ENCODE assay signal across 11 mouse cellular contexts in genomic region chr10:69252112-69253074, GRCm38 (mm10). TPM values are rescaled to one million over a fixed set of nuclear protein-coding genes. Genes with fewer than 3 reads are reported as not detected.
A peak's percentile ranks its signal among the peaks of the same experiment; 100 is the strongest.
DNase-seq lines count a peak whose midpoint lies in the region; ATAC-seq lines count a peak whose summit lies in the region.
"Had no signal": no experiment of that assay in that cellular context is flagged by ENCODE, and none has a peak within 500 bp of the region (broad histone marks: within the 10 kb centered on the region; RNA-seq: fewer than 3 reads in every experiment).

No protein-coding gene starts in this region.

- H3K27ac ChIP-seq in heart, embryonic 10.5 days = peak overlapping the region; percentile 89
- peak overlapping the region; percentile 69 for H3K27ac ChIP-seq in liver, embryonic 13.5 days
- H3K27ac ChIP-seq: liver, embryonic 14.5 days had no signal

- no peak overlapping the region for H3K4me2 ChIP-seq in liver, embryonic 13.5 days
- H3K4me2 ChIP-seq: hindbrain, embryonic 15.5 days had no signal

- no peaks in the 10 kb centered on the region for H3K9me3 ChIP-seq in heart, embryonic 10.5 days
- H3K9me3 ChIP-seq in liver, embryonic 13.5 days (replicated peaks) = no peaks in the 10 kb centered on the region
- H3K9me3 ChIP-seq: hindbrain, embryonic 15.5 days had no signal

- no peak overlapping the region for H3K4me3 ChIP-seq in heart, embryonic 10.5 days
- no peak overlapping the region for H3K4me3 ChIP-seq in liver, embryonic 13.5 days (replicated peaks)
- H3K4me3 ChIP-seq: hindbrain, embryonic 15.5 days had no signal

- WGBS in heart, embryonic 10.5 days = 82% methylated on average over 17 of the region's 17 CpGs
- WGBS in liver, embryonic 13.5 days (ENCODE audit: insufficient replicate concordance) = 68% methylated on average over 17 of the region's 17 CpGs

- DNase-seq in heart, embryonic 10.5 days (ENCODE audit: low spot score) = no peak
- DNase-seq in heart, postnatal 36 days = no peak
- DNase-seq in spleen, adult 12 weeks (ENCODE audit: low spot score) = peak; percentile 9
- DNase-seq in spleen, postnatal 4 days (ENCODE audit: low spot score in 2 of 2) = no peak
- no peak for DNase-seq in liver, embryonic 13.5 days
- no peak for DNase-seq in cerebellum, adult 18-20 months
- no peak for DNase-seq in right cerebral cortex, adult 2 months (ENCODE audit: low spot score in 2 of 2)
- DNase-seq in thymus, postnatal 0 days (ENCODE audit: low spot score) = no peak
- DNase-seq: right cerebral cortex, postnatal 4 days had no signal

- peaks cover 37% of the 10 kb centered on the region for H3K4me1 ChIP-seq in heart, embryonic 10.5 days
- peaks cover 36% of the 10 kb centered on the region for H3K4me1 ChIP-seq in liver, embryonic 13.5 days (replicated peaks)

- no peak overlapping the region for H3K9ac ChIP-seq in liver, embryonic 13.5 days
- H3K9ac ChIP-seq: hindbrain, embryonic 15.5 days; liver, embryonic 14.5 days had no signal

- intact Hi-C loops in heart, postnatal 36 days (cut with DNase I) = no loop called here

- no peak for ATAC-seq in liver, embryonic 13.5 days (ENCODE audit: low read depth)

- H3K27me3 ChIP-seq in heart, embryonic 10.5 days (ENCODE audit: insufficient read depth, poor library complexity, severe bottlenecking) = no peaks in the 10 kb centered on the region
- H3K27me3 ChIP-seq in liver, embryonic 13.5 days = no peaks in the 10 kb centered on the region
- H3K27me3 ChIP-seq: hindbrain, embryonic 15.5 days had no signal

- H3K36me3 ChIP-seq in heart, embryonic 10.5 days = peaks cover 26% of the 10 kb centered on the region
- H3K36me3 ChIP-seq in liver, embryonic 13.5 days = peaks cover 9% of the 10 kb centered on the region; the same call in 1 of the 2 replicates
- H3K36me3 ChIP-seq: hindbrain, embryonic 15.5 days had no signal

RNA-seq across cellular contexts. Expression of gene A930033H14Rik, which starts 39.5 kb away (rescaled TPM):
- 1.7 and 1.9 TPM in 2 replicates for polyA plus RNA-seq in heart, embryonic 10.5 days (2016; fragmentation: Nextera tagmentation; extraction: Ambion mirVana)
- 1 to 10 TPM; 1.1 to 3.2 TPM for total RNA-seq in heart, postnatal 36 days (2021)
- polyA plus RNA-seq in liver, embryonic 13.5 days (2015; fragmentation: Nextera tagmentation; extraction: Ambion mirVana) = 0.39 TPM in 2 replicates
- 0.36 TPM in 2 replicates for polyA plus RNA-seq in thymus, postnatal 0 days (2015; fragmentation: Nextera tagmentation; extraction: Ambion mirVana)
